Mouse (Mus musculus) ES-Bruce4 (cell line): ENCODE measurements around the gene Ggact.

ENCODE experiments used
- CTCF ChIP-seq: IDR thresholded peaks from one replicate; pipeline ENCODE4 v1.8.1; 2011; ENCODE audit warnings: low read depth, low read length
- POLR2A ChIP-seq: IDR thresholded peaks from one replicate; pipeline ENCODE4 v1.8.1; 2011; ENCODE audit warnings: low read length; ENCODE audit not compliant: insufficient read depth

DNA sequence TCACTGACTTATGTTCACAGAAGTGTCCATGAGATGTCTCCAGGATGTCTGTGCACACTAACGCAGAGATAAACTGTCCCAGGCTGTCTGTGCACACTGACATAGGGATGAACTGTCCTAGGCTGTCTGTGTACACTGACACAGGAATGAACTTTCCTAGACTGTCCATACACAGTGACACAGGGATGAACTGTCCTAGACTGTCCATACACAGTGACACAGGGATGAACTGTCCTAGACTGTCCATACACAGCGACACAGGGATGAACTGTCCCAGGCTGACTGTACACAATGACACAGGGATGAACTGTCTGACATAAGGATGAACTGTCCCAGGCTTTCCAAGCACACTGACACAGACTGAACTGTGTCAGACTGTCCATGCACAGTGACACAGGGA is 88.1 kb downstream of the Ggact start:
- TF ChIP-seq POLR2A (no peak), CTCF (no peak)
